Mouse (Mus musculus): Measurements from ENCODE around the gene Ift46.
"Not testable (repeated sequence)": the region's sequence is repeated elsewhere in the genome, so short reads cannot be mapped to it uniquely, and the experiment has no call there.

Ift46 gene

DNA sequence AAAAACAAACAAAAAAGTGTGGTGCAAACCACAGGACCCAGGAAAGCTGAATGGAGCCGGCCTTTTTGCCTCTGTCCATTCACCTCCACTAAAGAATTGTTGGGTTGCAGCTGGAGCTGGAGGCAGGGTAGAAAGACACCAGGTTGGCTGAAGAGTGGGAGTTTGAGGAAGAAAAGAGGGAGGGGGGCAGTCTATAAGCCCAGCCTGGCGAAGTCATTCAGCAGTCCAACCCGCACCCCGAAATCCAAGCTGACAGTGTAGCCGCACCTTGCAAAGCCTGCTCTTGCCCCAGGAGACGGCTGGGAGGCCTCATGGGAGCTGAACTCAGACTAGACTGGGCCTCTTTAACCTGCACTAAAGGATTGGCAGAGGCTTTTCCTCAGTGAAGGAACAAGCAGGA lies 31.8 kb upstream of the Ift46 start:
- DNase-seq (ENCODE audit: low read depth, low spot score) = no peak

DNA sequence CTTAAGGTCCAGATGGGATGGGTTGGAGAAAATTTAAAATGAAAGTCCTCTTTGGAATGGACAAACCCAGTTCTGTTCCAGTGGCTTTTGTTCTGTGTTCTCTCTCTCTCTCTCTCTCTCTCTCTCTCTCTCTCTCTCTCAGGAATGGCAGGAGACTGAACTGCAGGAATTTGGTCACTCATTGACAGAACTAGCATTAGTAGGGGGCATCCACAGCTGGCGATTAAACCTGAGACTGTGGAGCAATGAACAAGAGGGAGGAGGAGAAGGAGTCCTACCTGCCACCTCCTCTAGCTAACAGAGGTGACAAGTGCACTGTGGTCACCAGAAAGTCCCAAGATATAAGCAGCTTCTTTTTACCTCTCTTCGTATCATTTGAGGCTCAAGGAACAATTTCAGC lies 31.4 kb upstream of the Ift46 start:
- DNase-seq (ENCODE audit: low read depth, low spot score) = no peak

DNA sequence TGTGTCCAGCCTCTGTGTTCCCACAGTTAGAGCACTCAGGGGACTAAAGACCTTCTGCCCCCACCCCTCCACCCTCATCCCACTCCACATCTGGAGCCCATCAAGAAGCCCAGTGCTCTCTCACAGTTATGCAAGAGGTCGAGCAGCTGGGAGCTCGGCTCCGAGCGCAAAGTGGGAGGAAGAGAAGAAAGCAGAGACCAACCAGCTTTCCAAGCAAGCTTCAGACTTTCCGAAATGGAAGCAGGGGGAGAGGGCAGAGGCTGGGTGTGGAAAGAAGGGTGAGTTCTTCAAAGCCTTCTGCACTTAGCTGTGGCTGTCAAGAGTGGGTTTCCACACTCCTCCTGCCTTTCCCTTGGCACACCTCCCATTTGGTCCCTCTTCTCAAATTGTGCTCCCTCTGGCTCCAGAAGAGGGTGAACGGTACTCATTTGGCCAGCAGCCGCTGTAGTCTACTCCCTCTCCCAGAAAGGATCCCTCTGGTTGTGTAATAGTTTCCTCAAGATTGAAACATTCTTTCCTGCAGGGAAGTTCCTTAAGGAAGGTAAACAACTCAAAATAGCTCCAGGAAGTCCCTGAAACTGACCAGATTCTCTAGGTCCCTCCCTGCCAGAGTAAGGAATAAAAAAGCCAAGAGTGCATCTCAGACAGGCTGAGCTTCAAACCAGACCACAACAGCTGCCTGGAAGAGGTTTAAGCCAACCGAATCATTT lies 30.3 kb upstream of the Ift46 start:
- DNase-seq (ENCODE audit: low read depth, low spot score) = no peak

DNA sequence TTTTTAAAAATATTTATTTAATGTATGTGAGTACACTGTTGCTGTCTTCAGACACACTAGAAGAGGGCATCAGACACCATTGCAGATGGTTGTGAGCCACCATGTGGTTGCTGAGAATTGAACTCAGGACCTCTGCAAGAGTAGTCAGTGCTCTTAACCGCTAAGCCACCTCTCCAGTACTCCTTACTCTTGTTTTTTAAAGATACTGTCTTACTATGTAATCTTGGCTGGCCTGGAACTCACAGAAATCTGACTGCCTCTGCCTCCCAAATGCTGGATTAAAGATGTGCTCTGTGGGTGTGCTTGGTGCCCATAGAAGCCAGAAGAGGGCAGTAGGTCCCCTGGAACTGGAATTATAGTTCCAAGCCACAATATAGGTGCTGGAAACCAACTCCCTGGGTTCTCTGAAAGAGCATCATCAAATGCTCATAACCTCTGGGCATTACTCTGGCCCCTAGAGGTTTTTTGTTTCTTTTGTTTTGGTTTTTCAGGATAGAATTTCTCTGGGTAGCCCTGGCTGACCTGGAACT lies 27.0 kb upstream of the Ift46 start:
- no peak for DNase-seq (ENCODE audit: low read depth, low spot score)

DNA sequence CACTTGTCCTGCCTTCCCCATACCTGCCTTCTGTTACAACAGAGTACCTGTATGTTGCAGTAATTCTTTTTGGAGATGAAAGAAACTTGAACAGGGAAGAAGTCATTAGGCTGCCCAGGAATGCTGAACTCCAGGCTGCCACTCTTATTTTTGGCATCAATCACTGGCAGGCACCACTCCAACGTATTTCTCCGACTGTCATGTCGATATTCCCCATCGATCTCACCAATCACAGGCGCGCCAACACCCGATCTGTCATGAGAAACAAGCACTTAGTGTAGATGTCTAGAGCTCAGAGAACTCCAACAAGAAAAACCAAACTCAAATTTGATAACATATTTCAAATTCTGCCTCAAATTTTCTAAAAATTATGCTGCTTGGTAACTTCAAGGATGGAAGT lies 22.3 kb upstream of the Ift46 start:
- DNase-seq (ENCODE audit: low read depth, low spot score) = no peak

DNA sequence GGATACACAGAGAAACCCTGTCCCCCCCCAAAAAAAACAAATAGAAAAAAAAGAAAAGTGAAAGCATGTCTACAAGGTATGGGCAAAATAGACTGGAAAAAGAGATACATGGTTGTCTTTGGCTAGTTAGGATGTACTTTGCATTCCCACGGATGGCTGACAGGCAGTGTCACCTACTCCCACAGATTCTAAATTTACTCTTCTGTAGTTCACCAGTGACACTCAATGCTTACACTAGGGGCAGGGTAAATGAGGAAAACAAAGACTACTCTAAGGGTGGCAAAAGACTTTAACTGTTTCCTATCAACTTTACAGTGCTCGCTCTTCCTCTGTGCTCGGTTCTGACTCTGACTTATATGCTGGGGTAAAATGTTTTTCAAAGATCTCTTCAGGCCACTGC lies 21.0 kb upstream of the Ift46 start:
- DNase-seq (ENCODE audit: low read depth, low spot score) = no peak

DNA sequence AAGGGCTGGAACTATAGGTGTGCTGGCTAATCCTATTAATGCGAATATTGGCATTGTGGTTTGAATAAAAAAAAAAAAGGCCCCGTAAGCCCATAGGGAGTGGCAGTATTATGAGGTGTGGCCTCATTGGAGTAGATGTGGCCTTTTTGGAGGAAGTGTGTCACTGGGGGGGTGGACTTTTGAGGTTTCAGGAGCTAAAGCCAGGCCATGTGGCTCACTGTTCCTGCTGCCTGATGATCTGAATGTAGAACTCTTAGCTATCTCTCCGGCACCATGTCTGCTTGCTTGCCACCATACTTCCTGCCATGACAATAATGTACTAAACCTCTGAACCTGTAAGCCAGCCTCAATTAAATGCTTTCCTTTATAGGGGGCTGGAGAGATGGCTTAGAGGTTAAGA lies 20.4 kb upstream of the Ift46 start:
- DNase-seq (ENCODE audit: low read depth, low spot score) = no peak

DNA sequence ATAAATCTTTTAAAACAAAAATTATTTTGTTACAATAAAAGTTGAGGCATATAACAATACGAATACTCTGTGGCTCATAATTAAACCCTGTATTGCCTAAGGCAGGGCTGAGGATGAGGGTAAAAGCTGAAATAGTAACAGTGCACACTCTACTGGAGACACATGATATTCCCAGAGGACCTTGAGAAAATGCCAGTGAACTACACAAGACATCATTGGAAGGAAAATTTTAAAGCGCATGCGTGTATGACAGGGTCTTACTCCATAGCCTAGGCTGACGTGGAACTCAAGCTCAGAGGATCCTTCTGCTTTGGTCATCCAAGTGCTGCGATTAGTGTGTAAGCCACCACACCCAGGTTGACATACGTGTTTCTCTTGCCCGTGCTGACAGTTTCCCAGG lies 19.2 kb upstream of the Ift46 start:
- DNase-seq (ENCODE audit: low read depth, low spot score) = no peak

DNA sequence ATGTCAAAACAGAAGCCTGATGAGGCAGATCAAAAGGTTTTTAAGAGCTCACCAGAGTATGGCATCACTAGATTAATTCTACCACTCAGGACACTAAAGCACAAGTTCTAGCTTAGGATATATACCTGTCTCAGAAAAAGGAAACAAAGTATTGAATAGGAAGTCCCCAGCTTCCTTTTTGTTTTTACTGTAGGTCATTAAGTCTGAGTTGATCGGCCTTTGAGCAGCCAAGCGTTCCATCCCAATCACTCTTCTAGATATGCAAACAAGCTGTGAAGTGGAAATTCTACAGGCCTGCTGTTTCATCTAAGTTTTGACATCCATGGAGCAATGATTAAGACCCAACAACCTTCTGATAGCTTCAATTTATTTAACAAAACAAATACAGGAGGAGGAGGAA lies 6.8 kb upstream of the Ift46 start:
- no peak for DNase-seq (ENCODE audit: low read depth, low spot score)

DNA sequence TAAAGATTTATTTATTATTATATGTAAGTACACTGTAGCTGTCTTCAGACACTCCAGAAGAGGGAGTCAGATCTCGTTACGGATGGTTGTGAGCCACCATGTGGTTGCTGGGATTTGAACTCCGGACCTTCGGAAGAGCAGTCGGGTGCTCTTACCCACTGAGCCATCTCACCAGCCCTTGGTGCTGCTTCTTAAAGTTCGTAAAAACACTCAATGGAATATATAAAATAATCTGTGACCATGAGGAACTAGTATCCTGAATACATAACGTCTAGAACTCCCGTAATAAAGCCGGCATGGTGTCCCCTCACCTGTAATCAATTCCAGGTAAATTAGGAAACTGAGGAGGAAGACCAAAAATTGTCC lies 304 bp downstream of the Ift46 start:
- DNase-seq (ENCODE audit: low read depth, low spot score) = not testable (repeated sequence)

DNA sequence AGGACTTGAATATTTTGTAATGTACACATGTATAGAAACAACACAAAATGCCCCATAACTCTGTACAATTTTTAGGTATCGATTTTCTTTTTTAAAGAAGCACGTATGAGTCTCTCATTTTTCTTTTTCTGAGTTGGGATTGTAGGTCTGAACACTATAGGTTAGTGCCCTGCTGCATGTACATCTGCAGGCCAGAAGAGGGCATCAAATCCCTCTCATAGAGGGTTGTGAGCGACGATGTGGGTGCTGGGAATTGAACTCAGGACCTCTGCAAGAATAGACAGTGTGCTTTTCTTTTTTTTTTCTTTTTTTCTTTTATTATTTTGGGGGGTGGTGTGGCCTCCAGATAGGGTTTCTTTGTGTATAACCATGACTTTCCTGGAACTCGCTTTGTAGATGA lies 3.7 kb downstream of the Ift46 start:
- no peak for DNase-seq (ENCODE audit: low read depth, low spot score)

DNA sequence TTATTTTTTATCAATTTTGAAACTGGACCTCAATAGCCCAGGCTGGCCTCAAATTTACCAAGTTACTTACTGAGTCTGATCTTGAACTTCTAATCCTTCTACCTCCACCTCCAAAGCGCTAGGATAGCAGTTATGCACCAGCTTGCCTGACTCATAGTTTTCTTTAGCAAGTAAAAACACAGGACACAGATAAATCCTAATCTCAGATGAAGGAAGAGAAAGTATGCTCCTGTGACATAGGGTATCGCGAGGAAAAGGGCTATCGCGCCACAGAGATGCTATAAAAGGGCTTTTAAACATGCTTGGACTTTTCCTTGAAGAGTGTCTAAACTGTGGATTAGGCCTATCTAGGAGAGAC lies 4.7 kb downstream of the Ift46 start:
- no peak for DNase-seq (ENCODE audit: low read depth, low spot score)

DNA sequence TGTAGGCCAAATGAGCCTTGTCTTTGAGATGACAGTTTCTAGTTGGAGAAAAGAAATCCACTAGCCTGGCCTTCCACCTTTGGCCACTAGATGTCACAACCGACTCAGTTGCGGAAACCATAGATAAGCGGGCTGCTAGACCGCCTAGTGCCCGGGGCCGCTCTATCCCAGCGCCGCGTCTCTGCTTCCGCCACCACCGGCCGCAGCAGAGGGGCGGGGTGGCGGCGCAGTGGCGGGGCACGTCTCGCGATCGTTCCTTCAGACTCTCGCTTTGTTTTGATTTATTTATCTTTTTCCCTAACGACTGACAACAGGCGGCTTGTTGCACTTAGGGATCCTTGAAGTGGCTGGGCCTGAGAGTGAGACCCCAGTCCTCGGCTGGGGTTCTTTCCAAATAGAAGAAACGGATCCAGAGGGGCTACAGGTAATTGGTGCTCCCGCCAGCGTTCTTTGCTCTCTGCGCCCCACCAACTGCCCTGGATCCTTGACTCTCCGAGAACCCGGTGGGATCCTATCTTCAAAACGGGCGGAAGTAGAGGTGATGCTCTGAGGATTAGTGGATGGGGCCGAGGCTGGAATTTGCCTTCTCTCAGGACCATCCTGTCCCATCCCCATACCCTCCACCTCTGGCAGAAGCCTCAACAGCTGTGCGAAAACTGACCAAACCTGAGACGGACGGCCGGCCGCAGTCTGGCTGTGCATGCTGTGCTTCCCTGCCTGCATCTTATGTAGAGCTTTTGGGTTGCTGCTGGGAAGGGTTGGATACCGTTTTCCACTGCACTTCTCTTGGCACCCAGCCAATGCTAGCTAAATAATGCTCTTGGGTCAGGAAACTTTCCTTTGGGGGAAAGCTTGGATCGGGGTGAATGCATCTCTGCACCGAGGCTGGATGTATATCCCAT lies 5.3 kb downstream of the Ift46 start:
- peak; percentile 89 for DNase-seq (ENCODE audit: low read depth, low spot score)

DNA sequence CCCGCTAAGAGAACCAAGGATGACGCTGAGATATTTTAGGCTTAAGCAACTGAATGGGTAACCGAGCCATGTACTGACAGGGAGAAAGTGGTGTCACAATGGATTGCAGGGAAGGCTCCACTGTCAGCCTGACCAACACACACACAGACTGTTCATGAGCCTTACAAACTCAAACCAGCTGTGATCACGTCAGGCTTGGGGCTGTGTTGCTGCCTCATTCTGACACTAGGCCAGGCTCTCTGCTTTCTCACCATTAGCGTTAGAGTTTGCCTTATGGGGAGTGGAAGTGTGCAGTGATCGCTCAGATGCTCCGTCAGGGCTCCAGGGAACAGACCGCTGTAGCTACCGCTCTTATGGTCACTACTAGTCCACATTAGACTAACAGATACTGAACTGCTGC lies 25.1 kb downstream of the Ift46 start:
- no peak for DNase-seq (ENCODE audit: low read depth, low spot score)

DNA sequence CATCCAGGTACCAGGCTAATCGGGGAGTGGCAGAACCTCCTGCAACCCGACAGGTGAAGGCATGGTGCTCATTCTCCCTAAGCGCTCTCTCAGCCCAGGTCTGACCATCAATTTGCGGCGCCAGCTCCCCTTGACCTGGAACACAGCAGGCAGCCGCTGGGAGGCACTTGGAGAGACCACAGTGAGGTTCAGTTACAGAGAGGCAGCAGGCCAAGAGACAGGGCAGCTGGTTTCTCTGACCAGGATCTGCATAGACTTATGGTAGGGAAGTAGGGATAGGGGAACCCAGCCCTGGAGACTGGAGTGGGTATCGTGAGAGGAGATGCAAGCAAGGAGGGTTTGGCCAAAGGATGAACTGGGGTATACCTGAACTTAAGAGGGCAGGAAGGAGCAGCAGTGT lies 30.6 kb downstream of the Ift46 start:
- no peak for DNase-seq (ENCODE audit: low read depth, low spot score)

DNA sequence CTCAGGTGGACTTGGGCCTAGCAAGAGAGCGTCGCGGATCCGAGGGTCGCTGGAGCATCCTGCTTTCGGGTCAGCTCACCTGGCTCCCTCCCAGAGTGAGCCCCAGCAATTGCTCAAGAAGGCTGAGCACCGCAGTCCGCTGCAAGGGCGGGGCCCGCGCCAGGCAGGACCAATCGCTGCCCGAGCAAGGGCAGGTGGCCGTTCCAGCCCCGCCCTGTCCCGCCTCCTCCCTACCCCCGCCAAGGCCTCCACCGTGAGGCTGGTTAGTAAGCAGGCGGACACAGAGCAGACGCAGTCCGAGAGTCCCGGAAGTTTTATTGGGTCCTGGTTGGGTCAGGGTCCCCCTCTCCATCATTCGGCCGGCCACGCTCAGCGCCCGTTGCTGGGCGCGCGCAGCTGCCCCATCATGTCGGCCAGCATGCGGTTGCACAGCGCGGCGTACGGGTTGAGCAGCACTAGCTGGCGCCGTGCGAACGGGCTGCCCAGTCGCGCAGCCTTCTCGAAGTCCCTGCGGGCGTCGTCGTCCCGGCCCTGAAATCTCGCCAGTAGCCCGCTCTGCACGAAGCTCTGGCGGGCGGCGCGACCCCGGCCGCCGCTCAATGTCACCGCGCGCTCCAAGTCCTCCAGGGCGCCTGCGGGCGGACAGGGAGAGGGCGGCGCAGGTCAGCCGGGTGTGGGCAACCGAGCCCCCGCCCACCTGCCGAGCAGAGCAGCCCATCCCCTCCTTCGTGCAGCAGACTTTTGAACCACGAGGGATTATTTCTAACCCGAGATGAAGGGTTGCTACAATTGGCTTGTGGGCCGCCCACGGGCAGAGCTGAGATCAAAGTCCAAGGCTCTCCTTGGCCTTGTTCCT lies 31.6 kb downstream of the Ift46 start, which contains the start of gene Tmem25:
TSS of gene Tmem25 (minus strand) at position 206 of the 856 bp plus-strand sequence.
- DNase-seq (ENCODE audit: low read depth, low spot score) = peak; percentile 67

DNA sequence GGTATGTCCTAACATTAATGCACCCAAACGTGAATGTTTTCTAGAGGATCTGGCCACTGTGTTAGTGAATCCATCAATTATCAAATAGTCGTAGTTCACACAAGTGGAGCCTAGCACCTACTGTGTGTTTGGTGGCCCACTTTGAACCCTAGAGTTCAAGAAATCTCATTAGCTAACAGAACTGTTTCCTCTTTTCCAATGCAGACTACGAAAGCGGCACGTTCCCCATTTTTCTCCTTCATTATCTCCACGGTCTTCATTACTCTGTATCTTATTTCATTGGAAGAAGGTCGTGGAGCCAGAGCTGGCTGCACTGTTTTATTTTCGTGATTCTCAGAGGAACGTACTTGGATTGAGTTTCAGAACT lies 32.2 kb downstream of the Ift46 start:
- no peak for DNase-seq (ENCODE audit: low read depth, low spot score)

DNA sequence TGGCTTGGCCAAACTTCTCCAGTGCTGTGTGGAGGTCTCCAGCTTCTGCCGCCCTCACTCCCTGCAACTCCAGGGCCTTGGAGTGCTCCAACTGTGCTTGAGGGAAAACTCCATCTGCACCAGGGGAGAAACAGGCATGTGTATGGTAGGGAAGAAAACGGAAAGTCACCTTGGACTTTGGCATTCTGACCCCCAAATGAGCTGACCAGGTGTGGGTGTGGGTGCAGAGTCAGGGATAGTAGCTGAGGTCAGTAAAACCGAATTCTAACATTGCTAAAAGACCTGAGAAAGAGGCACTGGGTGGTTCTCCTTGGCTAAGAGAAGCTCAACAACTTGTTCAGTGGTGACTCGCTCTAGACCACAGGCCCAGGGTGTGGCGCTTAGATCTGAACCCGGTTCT lies 34.0 kb downstream of the Ift46 start:
- DNase-seq (ENCODE audit: low read depth, low spot score) = no peak

DNA sequence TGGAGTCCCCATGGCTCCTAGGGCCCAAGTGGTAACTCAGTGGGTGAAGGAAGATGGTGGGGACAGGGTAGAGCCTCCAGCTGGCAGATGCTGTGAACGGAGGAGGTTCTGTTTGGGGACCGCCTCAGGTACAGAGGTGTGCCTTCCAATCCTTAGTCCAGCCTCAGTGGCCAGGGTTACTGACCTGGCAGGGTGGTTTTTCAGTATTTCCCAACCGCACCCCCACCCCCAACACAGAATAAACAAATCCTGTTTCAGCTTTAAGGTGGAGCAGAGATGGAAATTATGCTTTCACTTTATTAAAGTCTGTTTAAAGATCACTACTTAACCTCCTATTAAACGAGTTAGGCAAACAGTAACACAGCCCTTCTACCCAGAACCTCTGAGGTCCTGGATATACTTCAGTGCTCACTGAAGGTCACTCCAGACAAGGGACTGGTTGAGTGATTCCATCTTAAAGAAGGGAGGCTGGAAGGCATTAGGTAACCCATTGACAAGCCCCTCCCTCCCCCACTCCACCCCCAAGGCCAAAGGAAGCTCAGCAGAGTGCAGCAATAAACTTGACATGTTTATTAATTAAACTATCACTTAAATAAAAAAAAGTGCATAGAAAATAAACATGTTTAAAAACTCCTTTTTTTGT lies 35.2 kb downstream of the Ift46 start, which contains the start of gene Ttc36:
TSS of gene Ttc36 (minus strand) at position 265 of the 643 bp plus-strand sequence.
- no peak for DNase-seq (ENCODE audit: low read depth, low spot score)

DNA sequence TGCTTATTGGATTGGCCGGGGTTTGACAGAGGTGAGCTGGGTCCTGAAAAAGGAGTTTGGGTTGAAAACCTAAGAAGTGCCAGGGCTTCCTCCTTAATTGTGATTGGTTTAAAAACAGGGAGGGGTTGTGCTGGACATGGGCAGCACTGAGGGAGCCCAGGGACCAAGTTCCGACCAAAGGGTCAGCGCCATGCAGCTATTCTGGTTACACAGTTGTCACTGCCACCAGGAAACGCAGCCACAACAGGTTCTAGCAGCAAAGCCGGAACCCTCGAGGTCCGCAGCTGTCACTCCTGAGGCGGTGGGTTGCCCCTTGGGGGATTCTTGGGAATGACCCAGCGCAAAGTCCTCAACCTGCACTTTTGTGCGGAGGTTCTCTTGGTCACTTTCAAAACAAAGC lies 37.0 kb downstream of the Ift46 start:
- DNase-seq (ENCODE audit: low read depth, low spot score) = no peak

DNA sequence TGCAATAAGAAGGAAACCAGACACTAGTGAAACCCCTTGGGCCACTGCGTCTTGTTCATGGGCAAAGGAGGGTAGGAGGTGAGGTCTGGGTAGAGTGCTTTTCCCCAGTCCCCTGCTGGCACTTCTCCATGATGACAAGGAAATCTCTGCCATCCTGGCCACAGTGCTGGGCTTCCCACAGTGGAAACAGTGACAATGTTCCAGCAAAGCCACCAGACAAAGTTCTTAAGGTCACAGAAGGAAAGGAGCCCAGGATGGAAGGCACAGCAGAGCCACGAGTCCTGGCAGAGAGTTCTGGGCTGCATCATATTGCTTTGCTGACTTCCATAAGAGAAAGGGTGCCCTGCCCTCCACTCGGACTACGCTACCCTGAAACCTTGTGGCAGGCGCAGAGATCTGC lies 37.8 kb downstream of the Ift46 start:
- no peak for DNase-seq (ENCODE audit: low read depth, low spot score)

DNA sequence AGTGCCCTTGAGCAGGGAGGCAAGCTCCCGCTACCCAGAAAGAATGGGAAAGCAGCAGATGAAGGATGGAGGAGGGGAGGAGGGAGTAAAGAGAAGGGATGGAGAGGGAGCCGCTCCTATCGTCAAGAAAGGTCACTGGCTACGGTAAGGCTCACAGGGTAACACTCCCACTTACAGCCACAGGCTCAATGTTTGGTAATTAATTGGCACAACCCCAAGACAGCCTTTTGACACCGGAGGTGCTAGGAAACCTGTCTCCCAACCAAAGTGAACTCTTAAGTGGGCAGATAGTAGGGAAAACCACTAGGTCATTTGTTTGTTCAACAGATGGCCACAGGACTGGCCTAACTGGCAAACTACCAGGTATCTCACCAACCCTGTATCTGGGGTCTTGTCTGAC lies 39.4 kb downstream of the Ift46 start:
- DNase-seq (ENCODE audit: low read depth, low spot score) = no peak
